Mouse (Mus musculus): ENCODE data around the gene Tmem51. TPM values are rescaled to one million over a fixed set of nuclear protein-coding genes. Genes with fewer than 3 reads are reported as not detected.

The Tmem51 gene
- polyA plus RNA-seq, 1 experiment = 16.8 TPM

DNA sequence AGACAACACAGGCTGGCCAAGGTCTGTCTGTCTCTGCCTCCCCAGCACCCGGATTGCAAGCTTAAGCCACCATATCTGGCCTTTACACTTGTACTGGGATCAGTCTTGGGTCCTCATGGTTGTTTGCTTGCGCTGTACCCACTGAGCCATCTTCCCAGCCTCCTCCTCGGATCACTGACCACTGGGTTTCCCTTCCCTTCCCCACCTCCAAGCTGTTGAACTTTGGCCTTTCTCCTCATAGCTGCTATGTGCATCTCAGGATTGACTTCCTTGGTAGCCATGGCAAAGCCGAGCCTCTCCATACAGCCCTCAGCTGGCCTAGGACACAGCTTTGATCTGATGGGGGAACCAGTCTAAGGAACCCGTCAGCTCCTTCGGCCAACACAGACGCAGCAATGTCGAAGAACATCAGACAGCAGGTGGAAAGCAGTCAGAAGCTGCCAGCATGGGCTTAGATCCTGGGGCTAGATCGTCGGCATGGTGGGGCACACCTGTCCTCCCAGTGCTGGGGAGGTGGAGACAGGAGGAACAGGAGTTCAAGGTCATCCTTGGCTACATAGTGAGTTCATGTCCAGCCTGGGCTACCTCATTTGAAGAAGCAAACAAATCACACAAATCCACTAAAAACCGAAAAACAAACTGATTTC is 19.4 kb downstream of the Tmem51 start:
- Histone ChIP-seq H3K4me1 (ENCODE audit: control insufficient read depth, insufficient read depth, low read length) (peaks cover 40% of the 10 kb centered on the region), H3K27me3 (ENCODE audit: control insufficient read depth, insufficient read depth, low read length, poor library complexity, severe bottlenecking) (no peaks in the 10 kb centered on the region), H3K27ac (ENCODE audit: insufficient read depth, low read length) (peak overlapping the region; percentile 87), H3K4me3 (ENCODE audit: low read depth, low read length) (no peak overlapping the region), H3K9me3 (replicated peaks; ENCODE audit: control insufficient read depth, insufficient read depth, low read length, poor library complexity, severe bottlenecking) (no peaks in the 10 kb centered on the region), H3K36me3 (ENCODE audit: control insufficient read depth, insufficient read depth, low read length, poor library complexity, severe bottlenecking) (no peaks in the 10 kb centered on the region), H3K9ac (ENCODE audit: low read depth, poor library complexity, severe bottlenecking) (no peak overlapping the region)
- TF ChIP-seq POLR2A (IDR thresholded peaks at IDR 0.05; ENCODE audit: insufficient read depth, low read length) (no peak), EP300 (IDR thresholded peaks at IDR 0.05; ENCODE audit: insufficient read depth, low read depth, low read length) (peak; percentile 91), CTCF (IDR thresholded peaks at IDR 0.05; ENCODE audit: low read depth, low read length) (no peak)

- H3K9ac ChIP-seq (ENCODE audit: low read depth, poor library complexity, severe bottlenecking) = no peak overlapping the region
- no peak overlapping the region for H3K27ac ChIP-seq (ENCODE audit: insufficient read depth, low read length)
- no peaks in the 10 kb centered on the region for H3K9me3 ChIP-seq (replicated peaks; ENCODE audit: control insufficient read depth, insufficient read depth, low read length, poor library complexity, severe bottlenecking)
- H3K4me1 ChIP-seq (ENCODE audit: control insufficient read depth, insufficient read depth, low read length) = peaks cover 37% of the 10 kb centered on the region
- H3K27me3 ChIP-seq (ENCODE audit: control insufficient read depth, insufficient read depth, low read length, poor library complexity, severe bottlenecking) = no peaks in the 10 kb centered on the region
- TF ChIP-seq EP300 (IDR thresholded peaks at IDR 0.05; ENCODE audit: insufficient read depth, low read depth, low read length) (peak; percentile 75; the same call in 1 of the 2 replicates), CTCF (IDR thresholded peaks at IDR 0.05; ENCODE audit: low read depth, low read length) (no peak)
- no peaks in the 10 kb centered on the region for H3K36me3 ChIP-seq (ENCODE audit: control insufficient read depth, insufficient read depth, low read length, poor library complexity, severe bottlenecking)
- no peak overlapping the region for H3K4me3 ChIP-seq (ENCODE audit: low read depth, low read length)
These were observed 21.0 kb downstream of the Tmem51 start for GRCm38 (mm10) chr4:142063057-142063534.

DNA sequence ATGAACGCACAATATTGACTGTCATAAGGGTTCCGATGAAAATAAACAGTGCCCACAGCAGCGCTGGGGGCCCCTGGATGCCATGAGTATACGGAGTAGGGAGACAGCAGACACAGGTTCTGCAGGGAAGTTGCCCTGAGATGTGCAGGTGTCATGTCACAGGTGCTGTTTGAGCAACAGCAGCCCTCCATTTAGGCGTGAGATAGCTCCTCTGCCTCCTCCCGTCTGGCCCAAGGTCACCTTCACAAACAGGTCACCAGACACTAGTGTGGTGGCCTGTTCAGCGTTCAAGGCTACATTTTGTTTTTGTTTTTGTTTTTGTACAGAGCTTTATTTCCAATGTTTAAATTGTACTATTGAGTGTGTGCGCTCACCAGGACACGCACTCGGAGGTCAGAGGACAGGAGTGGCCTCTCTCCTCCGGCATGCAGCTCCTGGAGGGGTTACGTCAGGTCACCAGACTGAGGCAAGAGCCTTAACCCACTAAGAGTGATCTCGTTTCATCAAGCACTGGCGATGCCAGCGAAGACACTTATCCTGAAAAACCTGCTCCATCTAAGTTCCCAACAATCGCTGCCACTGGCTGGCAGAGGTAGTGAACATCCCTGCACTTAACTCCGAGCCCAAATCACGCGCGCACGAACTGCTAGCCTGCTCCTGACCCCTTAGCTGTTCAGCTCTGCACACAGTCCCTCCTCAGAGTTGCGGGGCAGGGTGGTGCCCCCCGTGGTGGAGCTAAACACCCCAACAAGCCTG is 22.4 kb downstream of the Tmem51 start:
- H3K4me1 ChIP-seq (ENCODE audit: control insufficient read depth, insufficient read depth, low read length) = peaks cover 31% of the 10 kb centered on the region
- H3K9ac ChIP-seq (ENCODE audit: low read depth, poor library complexity, severe bottlenecking) = no peak overlapping the region
- no peaks in the 10 kb centered on the region for H3K36me3 ChIP-seq (ENCODE audit: control insufficient read depth, insufficient read depth, low read length, poor library complexity, severe bottlenecking)
- H3K4me3 ChIP-seq (ENCODE audit: low read depth, low read length) = no peak overlapping the region
- H3K27ac ChIP-seq (ENCODE audit: insufficient read depth, low read length) = peak overlapping the region; percentile 63
- TF ChIP-seq POLR2A (IDR thresholded peaks at IDR 0.05; ENCODE audit: insufficient read depth, low read length) = no peak
- TF ChIP-seq CTCF (IDR thresholded peaks at IDR 0.05; ENCODE audit: low read depth, low read length) = no peak
- peak; percentile 82; the same call in 1 of the 2 replicates for TF ChIP-seq EP300 (IDR thresholded peaks at IDR 0.05; ENCODE audit: insufficient read depth, low read depth, low read length)
- H3K27me3 ChIP-seq (ENCODE audit: control insufficient read depth, insufficient read depth, low read length, poor library complexity, severe bottlenecking) = no peaks in the 10 kb centered on the region
- no peaks in the 10 kb centered on the region for H3K9me3 ChIP-seq (replicated peaks; ENCODE audit: control insufficient read depth, insufficient read depth, low read length, poor library complexity, severe bottlenecking)

DNA sequence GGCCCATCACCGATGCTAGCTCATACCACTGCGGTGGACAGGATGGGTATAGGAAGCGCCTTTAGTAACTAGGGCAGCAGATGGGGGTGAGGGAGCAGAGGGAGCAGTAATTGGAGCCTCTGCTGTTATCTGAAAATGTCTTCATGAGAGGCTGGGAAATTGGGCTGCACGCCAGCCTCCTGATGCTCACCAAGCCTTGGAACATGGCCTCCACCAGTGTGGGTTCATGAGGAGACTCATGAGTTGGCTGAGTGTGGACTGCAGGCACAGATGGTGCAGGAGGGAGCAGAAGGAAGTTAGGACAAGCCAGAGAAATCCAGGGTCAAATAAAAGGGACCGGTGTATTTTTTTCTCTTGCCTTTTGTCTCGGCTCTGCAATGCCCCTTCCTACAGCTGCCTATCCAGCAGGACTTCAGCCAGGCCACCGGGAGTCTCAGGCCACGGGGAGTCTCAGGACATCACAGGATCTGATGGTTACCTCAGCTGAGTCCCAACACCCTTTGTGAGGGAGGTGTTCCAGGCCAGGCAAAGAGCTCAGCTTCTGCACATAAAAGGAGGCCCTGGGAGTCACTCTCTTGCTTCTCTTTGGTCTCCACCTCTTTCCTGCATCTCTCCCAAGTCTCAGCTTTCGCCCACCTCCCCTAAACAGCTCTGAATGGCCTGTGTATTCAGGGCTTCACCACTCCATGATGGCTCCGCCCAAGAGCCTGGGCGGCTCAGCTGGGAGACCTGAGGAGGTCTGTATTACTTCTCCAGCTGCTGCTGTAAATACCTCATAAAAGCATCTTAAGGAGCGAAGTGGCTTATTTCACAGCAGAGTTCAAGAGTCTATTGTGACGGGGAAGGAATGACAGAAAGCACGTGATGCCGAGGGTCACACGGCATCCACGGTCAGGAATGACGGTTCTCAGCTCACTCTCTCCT is 23.4 kb downstream of the Tmem51 start:
- TF ChIP-seq POLR2A (IDR thresholded peaks at IDR 0.05; ENCODE audit: insufficient read depth, low read length) (no peak), CTCF (IDR thresholded peaks at IDR 0.05; ENCODE audit: low read depth, low read length) (no peak), EP300 (IDR thresholded peaks at IDR 0.05; ENCODE audit: insufficient read depth, low read depth, low read length) (peak; percentile 43; the same call in 1 of the 2 replicates)
- Histone ChIP-seq H3K27ac (ENCODE audit: insufficient read depth, low read length) (peak overlapping the region; percentile 63), H3K4me3 (ENCODE audit: low read depth, low read length) (no peak overlapping the region), H3K9ac (ENCODE audit: low read depth, poor library complexity, severe bottlenecking) (no peak overlapping the region), H3K36me3 (ENCODE audit: control insufficient read depth, insufficient read depth, low read length, poor library complexity, severe bottlenecking) (no peaks in the 10 kb centered on the region), H3K4me1 (ENCODE audit: control insufficient read depth, insufficient read depth, low read length) (peaks cover 25% of the 10 kb centered on the region), H3K9me3 (replicated peaks; ENCODE audit: control insufficient read depth, insufficient read depth, low read length, poor library complexity, severe bottlenecking) (no peaks in the 10 kb centered on the region), H3K27me3 (ENCODE audit: control insufficient read depth, insufficient read depth, low read length, poor library complexity, severe bottlenecking) (no peaks in the 10 kb centered on the region)

- TF ChIP-seq EP300 (IDR thresholded peaks at IDR 0.05; ENCODE audit: insufficient read depth, low read depth, low read length) (peak; percentile 50; the same call in 1 of the 2 replicates), CTCF (IDR thresholded peaks at IDR 0.05; ENCODE audit: low read depth, low read length) (no peak)
- H3K27me3 ChIP-seq (ENCODE audit: control insufficient read depth, insufficient read depth, low read length, poor library complexity, severe bottlenecking) = no peaks in the 10 kb centered on the region
- no peak overlapping the region for H3K4me3 ChIP-seq (ENCODE audit: low read depth, low read length)
- no peaks in the 10 kb centered on the region for H3K36me3 ChIP-seq (ENCODE audit: control insufficient read depth, insufficient read depth, low read length, poor library complexity, severe bottlenecking)
- peak overlapping the region; percentile 63; the same call in 1 of the 2 replicates for H3K27ac ChIP-seq (ENCODE audit: insufficient read depth, low read length)
- peaks cover 24% of the 10 kb centered on the region for H3K4me1 ChIP-seq (ENCODE audit: control insufficient read depth, insufficient read depth, low read length)
- no peak overlapping the region for H3K9ac ChIP-seq (ENCODE audit: low read depth, poor library complexity, severe bottlenecking)
- H3K9me3 ChIP-seq (replicated peaks; ENCODE audit: control insufficient read depth, insufficient read depth, low read length, poor library complexity, severe bottlenecking) = no peaks in the 10 kb centered on the region
These were observed 24.3 kb downstream of the Tmem51 start for GRCm38 (mm10) chr4:142059841-142060193.
